In genomic region chr9:56128331-56128730, GRCm38 (mm10) we compare ENCODE assay signal across 11 mouse cellular contexts. TPM values are rescaled to one million over a fixed set of nuclear protein-coding genes. Genes with fewer than 3 reads are reported as not detected.
DNase-seq lines count a peak whose midpoint lies in the region; TF ChIP-seq lines count a peak whose summit lies in the region.
"Had no signal": no experiment of that assay in that cellular context is flagged by ENCODE, and none has a peak within 500 bp of the region (broad histone marks: within the 10 kb centered on the region; RNA-seq: fewer than 3 reads in every experiment).

No protein-coding gene starts in this region.

- H3K4me1 ChIP-seq in embryonic fibroblast, embryonic 13.5 days (ENCODE audit: control insufficient read depth, insufficient read depth, low read length), result peaks cover 8% of the 10 kb centered on the region; the same call in 1 of the 2 replicates

- no peak for TF ChIP-seq CTCF in embryonic fibroblast, embryonic 13.5 days (IDR thresholded peaks at IDR 0.05; ENCODE audit: borderline replicate concordance, insufficient read depth, low read length)

- DNase-seq in heart, adult 9 months (ENCODE audit: low spot score in 2 of 2), result peak; percentile 34 to 40
- DNase-seq in heart, postnatal 4 days, result no peak
- DNase-seq in right cerebral cortex, postnatal 10 days (ENCODE audit: low spot score in 2 of 2), result peak; percentile 62 to 72
- no peak for DNase-seq in right cerebral cortex, postnatal 14 days
- DNase-seq in spleen, postnatal 14 days (ENCODE audit: low spot score in 2 of 2), result no peak
- DNase-seq in neural tube, embryonic 10.5 days (ENCODE audit: extremely low spot score, low spot score), result no peak
- no peak for DNase-seq in urinary bladder, postnatal 25 days (ENCODE audit: low spot score)
- DNase-seq: heart, postnatal 10 days had no signal

- TF ChIP-seq POLR2A in embryonic fibroblast, embryonic 13.5 days (IDR thresholded peaks at IDR 0.05; ENCODE audit: low read depth, low read length), result no peak

- peak overlapping the region; percentile 50; the same call in 1 of the 2 replicates for H3K27ac ChIP-seq in embryonic fibroblast, embryonic 13.5 days (ENCODE audit: insufficient read depth, low read length)
- H3K27ac ChIP-seq: forebrain, embryonic 15.5 days had no signal

- no peak overlapping the region for H3K4me3 ChIP-seq in embryonic fibroblast, embryonic 13.5 days (ENCODE audit: insufficient read depth, low read length)
- H3K4me3 ChIP-seq: forebrain, embryonic 15.5 days; myocyte had no signal

RNA-seq across cellular contexts. Expression of gene Tspan3, which starts 36.9 kb away (rescaled TPM):
- 100 to 1,000 TPM; 233 to 244 TPM for total RNA-seq in heart, postnatal 4 days (2021)
- 178 and 183 TPM in 2 replicates for polyA plus RNA-seq in embryonic fibroblast, embryonic 13.5 days (2011; ENCODE audit: insufficient read length, low read depth, missing spikeins)

RNA-seq across cellular contexts. Expression of gene Pstpip1, which starts 38.6 kb away (rescaled TPM):
- 1 to 10 TPM; 1.4 to 1.5 TPM for total RNA-seq in heart, postnatal 4 days (2021)
- polyA plus RNA-seq in embryonic fibroblast, embryonic 13.5 days (2011; ENCODE audit: insufficient read length, low read depth, missing spikeins), result 2.6 and 4.1 TPM in 2 replicates

Comparison
In these comparisons a context has a peak if more than half of its experiments do, and no peak if none do; other contexts are left out.
1. DNase-seq: peak in heart, adult 9 months (2 of 2) and right cerebral cortex, postnatal 10 days (2 of 2); none in heart, postnatal 4 days (single experiment), right cerebral cortex, postnatal 14 days (single experiment), spleen, postnatal 14 days (0 of 2), neural tube, embryonic 10.5 days (single experiment) and urinary bladder, postnatal 25 days (single experiment).